Mouse (Mus musculus): ENCODE results near the gene Olfr57.

DNA sequence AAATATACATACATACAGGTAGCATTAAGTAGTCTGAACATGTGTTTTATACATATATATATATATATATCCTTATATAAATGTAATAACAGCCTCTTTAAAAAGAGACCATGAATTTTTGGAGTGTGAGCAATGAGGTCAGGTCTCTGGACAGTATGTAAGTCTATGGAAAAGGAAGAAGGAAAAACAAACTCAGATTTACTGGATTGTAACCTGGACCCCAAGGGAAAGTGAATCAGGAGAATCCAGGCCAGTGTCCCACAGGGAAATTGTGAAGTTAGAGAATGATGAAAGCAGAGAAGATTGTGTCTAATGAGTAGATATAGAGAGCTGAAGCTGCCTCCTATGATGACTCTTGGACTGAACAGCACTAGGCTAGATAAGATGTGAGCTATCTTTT lies 47.8 kb upstream of the Olfr57 start, which contains the start of gene Olfr1352:
- TF ChIP-seq CTCF (IDR thresholded peaks at IDR 0.05; ENCODE audit: insufficient read depth, low read length), result no peak
- no peak for TF ChIP-seq POLR2A (IDR thresholded peaks at IDR 0.05; ENCODE audit: borderline replicate concordance, extremely low read depth, low read depth, low read length)

Data from lung, adult 2 months (tissue).